Mouse (Mus musculus): ENCODE measurements at regions not wholly inside any gene's neighbourhood (a gene's known extent, or its start where the extent isn't known, plus 50 kb on each side); places are given as distances from the start of the nearest gene placed in this dataset.
A peak's percentile ranks its signal among the peaks of the same experiment; 100 is the strongest.
"Not testable (repeated sequence)": the region's sequence is repeated elsewhere in the genome, so short reads cannot be mapped to it uniquely, and the experiment has no call there.

- 73% methylated on average over 7 of the region's 7 CpGs for WGBS
- no peak for ATAC-seq (ENCODE audit: low FRiP score, low read depth)
Measured at GRCm38 (mm10) chr13:115751271-115751670, 558.2 kb downstream of the Isl1 start.

GRCm38 (mm10) chr13:115742080-115742479 lies 567.4 kb downstream of the Isl1 start:
- WGBS: 94% methylated on average over 1 of the region's 1 CpGs
- not testable (repeated sequence) for H3K27me3 ChIP-seq, H3K36me3 ChIP-seq

More at GRCm38 (mm10) chr13:115751271-115751670, 558.2 kb downstream of the Isl1 start:
- Histone ChIP-seq H3K4me2 (no peak overlapping the region), H3K27ac (replicated peaks) (no peak overlapping the region), H3K4me3 (no peak overlapping the region), H3K36me3 (no peaks in the 10 kb centered on the region), H3K9ac (no peak overlapping the region), H3K27me3 (no peaks in the 10 kb centered on the region), H3K4me1 (replicated peaks) (no peaks in the 10 kb centered on the region), H3K9me3 (no peaks in the 10 kb centered on the region)

DNA sequence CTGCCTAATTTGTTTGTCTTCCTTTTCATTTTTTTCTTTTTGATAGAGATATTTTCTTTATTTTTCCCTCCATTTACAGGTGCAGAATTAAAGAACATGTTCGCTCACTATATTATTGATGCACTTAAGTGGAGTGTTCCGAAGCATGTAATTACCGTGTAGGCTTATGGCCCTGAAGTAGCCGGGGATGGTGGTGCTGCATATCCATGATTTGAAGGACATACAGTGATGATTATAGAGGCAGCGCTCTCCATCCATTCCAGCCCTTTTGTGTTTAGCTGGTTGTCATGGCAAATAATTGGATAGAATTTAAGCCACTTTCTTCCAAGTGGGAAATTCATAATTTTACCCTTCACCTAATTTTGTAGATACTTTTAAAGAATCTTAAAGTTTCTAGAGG lies 581.5 kb downstream of the Isl1 start:
- Histone ChIP-seq H3K9ac (no peak overlapping the region), H3K9me3 (no peaks in the 10 kb centered on the region), H3K27ac (replicated peaks) (no peak overlapping the region), H3K4me2 (no peak overlapping the region), H3K4me1 (replicated peaks) (no peaks in the 10 kb centered on the region), H3K4me3 (no peak overlapping the region), H3K36me3 (no peaks in the 10 kb centered on the region), H3K27me3 (no peaks in the 10 kb centered on the region)
- WGBS: 68% methylated on average over 5 of the region's 5 CpGs
- no peak for ATAC-seq (ENCODE audit: low FRiP score, low read depth)

More at GRCm38 (mm10) chr13:115742080-115742479, 567.4 kb downstream of the Isl1 start:
- ATAC-seq (ENCODE audit: low FRiP score, low read depth); H3K4me3 ChIP-seq; H3K9ac ChIP-seq; H3K27ac ChIP-seq (replicated peaks); H3K9me3 ChIP-seq; H3K4me2 ChIP-seq; H3K4me1 ChIP-seq (replicated peaks): not testable (repeated sequence)

DNA sequence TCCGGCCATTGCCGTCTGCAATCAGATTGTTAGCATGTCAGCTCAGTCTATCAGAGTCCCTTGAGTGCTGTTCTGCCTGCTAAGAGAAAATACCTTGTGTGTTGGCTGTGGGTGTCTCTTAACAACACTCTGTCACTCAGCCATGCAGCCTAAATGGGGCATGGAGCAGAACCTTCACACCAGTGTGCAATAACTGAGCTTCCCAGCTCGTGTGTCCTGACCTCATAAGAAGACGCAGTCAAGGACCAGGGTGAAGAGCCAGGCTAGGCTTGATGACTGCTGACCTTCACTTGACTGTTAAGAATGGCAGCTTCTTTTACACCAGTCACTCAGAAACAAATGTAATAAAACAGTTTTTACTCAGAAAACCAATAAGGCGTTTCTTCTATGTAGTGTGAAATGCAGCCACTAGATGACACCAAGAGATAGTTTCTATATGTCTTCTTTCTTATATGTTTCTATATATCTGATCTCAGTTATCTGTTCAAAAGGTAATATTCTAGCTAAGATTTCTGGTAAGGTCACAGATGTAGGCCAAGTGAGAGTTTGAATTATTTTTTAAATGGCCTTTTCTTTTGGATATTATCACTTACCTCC lies 584.0 kb downstream of the Isl1 start:
- 59% methylated on average over 5 of the region's 5 CpGs for WGBS

GRCm38 (mm10) chr13:115719276-115719675 lies 590.2 kb downstream of the Isl1 start:
- Histone ChIP-seq H3K27me3 (no peaks in the 10 kb centered on the region), H3K9me3 (no peaks in the 10 kb centered on the region), H3K4me1 (replicated peaks) (no peaks in the 10 kb centered on the region), H3K4me3 (no peak overlapping the region), H3K27ac (replicated peaks) (no peak overlapping the region), H3K4me2 (no peak overlapping the region), H3K36me3 (no peaks in the 10 kb centered on the region), H3K9ac (no peak overlapping the region)
- 85% methylated on average over 2 of the region's 2 CpGs for WGBS
- no peak for ATAC-seq (ENCODE audit: low FRiP score, low read depth)

More for the DNA sequence above, 584.0 kb downstream of the Isl1 start:
- Histone ChIP-seq H3K27me3 (no peaks in the 10 kb centered on the region), H3K9ac (no peak overlapping the region), H3K36me3 (no peaks in the 10 kb centered on the region), H3K4me2 (no peak overlapping the region), H3K27ac (replicated peaks) (no peak overlapping the region), H3K4me3 (no peak overlapping the region), H3K9me3 (no peaks in the 10 kb centered on the region), H3K4me1 (replicated peaks) (no peaks in the 10 kb centered on the region)
- ATAC-seq (ENCODE audit: low FRiP score, low read depth): no peak

DNA sequence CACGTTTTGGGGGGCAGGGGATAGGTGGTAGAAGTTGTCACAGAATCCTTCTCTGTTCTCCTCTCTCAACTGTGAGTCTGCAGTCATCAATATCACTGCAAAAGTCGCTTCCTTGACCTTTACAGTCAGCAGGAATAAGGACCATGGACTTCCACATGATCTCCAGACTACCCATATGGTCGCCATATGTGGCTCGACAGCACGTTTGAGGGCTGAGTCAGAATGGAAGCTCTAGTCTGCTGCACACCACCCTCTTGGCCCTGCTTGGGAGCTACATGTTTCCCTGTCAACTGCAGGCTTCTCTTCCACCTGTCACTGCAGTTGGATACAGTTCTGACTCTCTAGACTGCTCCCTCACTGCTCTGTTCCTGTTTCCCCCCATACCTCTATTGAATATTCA lies 590.6 kb downstream of the Isl1 start:
- Histone ChIP-seq H3K4me3 (no peak overlapping the region), H3K27ac (replicated peaks) (no peak overlapping the region), H3K27me3 (no peaks in the 10 kb centered on the region), H3K36me3 (no peaks in the 10 kb centered on the region), H3K4me1 (replicated peaks) (no peaks in the 10 kb centered on the region), H3K9ac (no peak overlapping the region), H3K9me3 (no peaks in the 10 kb centered on the region), H3K4me2 (no peak overlapping the region)
- ATAC-seq (ENCODE audit: low FRiP score, low read depth): no peak
- 76% methylated on average over 5 of the region's 5 CpGs for WGBS

DNA sequence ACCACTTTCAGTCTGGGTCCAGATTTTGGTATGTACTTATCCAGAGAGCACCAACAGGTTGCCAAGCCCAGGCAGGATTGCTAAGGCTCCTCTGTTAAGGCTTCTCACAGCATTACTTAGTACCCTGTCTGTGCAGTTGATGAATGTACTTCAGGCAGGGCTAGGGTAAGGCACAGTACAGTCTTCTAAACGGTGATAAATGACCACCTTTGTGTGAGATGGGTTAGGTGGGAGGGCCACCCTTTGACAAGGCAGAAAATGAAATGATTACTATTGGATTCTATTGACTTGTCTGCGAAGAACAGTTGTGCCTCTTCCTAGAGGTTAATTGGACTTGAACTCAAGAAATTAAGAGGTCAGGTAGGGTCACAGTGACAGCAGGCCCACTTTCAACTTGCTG lies 594.4 kb upstream of the Itga1 start:
- H3K27me3 ChIP-seq: peaks cover 48% of the 10 kb centered on the region
- H3K36me3 ChIP-seq: no peaks in the 10 kb centered on the region
- no peaks in the 10 kb centered on the region for H3K9me3 ChIP-seq
- H3K9ac ChIP-seq: no peak overlapping the region
- ATAC-seq (ENCODE audit: low FRiP score, low read depth): no peak
- H3K4me3 ChIP-seq: no peak overlapping the region
- no peak overlapping the region for H3K4me2 ChIP-seq
- H3K4me1 ChIP-seq (replicated peaks): no peaks in the 10 kb centered on the region
- WGBS: 40% methylated on average over 2 of the region's 2 CpGs
- H3K27ac ChIP-seq (replicated peaks): no peak overlapping the region

DNA sequence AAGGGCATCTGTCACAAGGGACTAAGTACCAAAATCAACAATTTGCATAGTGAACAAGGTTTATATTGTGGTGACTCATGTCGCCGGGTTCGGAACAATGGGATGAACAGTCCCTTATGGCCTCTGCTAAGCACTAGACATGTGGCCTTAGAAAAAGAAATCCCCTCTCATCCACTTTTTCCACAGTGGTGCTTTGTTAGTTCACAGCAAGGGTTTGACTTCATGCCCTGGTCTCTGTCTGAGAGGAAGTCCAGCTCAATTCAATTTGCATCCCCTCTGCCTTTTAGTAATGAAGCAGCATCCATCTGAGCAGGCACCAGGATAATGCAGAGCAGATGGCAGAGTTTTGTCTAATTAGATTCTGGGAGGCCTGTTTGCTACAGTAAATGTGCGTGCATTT lies 585.7 kb upstream of the Itga1 start:
- Histone ChIP-seq H3K27me3 (peaks cover 50% of the 10 kb centered on the region), H3K9me3 (no peaks in the 10 kb centered on the region), H3K9ac (no peak overlapping the region), H3K36me3 (no peaks in the 10 kb centered on the region), H3K4me1 (replicated peaks) (0 out of 2 replicates have a peak, but pooled peaks cover 3% of the 10 kb centered on the region), H3K4me2 (no peak overlapping the region), H3K4me3 (no peak overlapping the region), H3K27ac (replicated peaks) (no peak overlapping the region)
- peak; percentile 90 for ATAC-seq (ENCODE audit: low FRiP score, low read depth)
- WGBS: 7% methylated on average over 4 of the region's 4 CpGs

DNA sequence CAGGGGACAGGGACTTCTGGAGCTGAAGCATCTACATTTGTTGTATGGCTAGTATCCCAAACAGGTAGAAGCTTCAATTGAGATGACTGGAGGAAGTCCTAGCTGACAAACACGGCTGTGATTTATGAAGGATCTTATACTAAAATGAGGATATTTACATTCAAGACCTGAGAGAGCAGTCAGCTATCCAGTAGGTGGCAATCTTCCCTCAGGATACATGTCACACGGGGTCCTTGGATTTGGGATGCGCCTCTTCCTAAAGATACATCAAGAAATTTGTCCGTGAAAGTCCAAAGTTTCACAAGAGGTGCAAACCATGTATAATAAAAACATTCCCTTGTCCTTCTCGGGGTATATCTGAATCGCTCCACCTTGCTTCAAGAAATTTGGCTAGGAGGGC lies 577.8 kb upstream of the Itga1 start:
- WGBS: 45% methylated on average over 6 of the region's 6 CpGs
- Histone ChIP-seq H3K27ac (replicated peaks) (no peak overlapping the region), H3K4me3 (no peak overlapping the region), H3K9me3 (no peaks in the 10 kb centered on the region), H3K27me3 (peaks cover 52% of the 10 kb centered on the region), H3K4me2 (no peak overlapping the region), H3K4me1 (replicated peaks) (no peaks in the 10 kb centered on the region), H3K36me3 (no peaks in the 10 kb centered on the region), H3K9ac (no peak overlapping the region)
- ATAC-seq (ENCODE audit: low FRiP score, low read depth): no peak

DNA sequence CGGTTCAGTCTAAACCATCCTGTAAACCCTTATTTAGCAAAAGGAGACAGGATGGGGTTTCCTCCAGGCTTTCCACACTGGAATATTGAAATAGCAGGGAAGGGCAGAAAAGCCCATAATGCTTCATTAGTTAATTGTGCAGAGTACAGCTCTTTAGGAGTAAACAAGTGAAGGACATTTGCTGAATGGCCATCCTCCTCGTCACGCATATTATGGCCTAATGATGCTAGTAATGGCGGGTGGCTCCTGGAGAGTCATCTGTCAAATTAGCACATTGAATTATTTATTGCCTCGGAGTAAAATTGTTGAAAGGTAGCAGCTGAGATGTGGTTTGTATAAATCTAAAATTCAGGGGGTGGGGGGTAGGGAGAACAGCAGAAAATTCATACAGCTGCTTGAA lies 575.1 kb upstream of the Itga1 start:
- ATAC-seq (ENCODE audit: low FRiP score, low read depth): no peak
- Histone ChIP-seq H3K4me3 (no peak overlapping the region), H3K36me3 (no peaks in the 10 kb centered on the region), H3K27me3 (peaks cover 41% of the 10 kb centered on the region), H3K4me2 (no peak overlapping the region), H3K9me3 (no peaks in the 10 kb centered on the region), H3K9ac (no peak overlapping the region), H3K4me1 (replicated peaks) (0 out of 2 replicates have a peak, but pooled peaks cover 3% of the 10 kb centered on the region), H3K27ac (replicated peaks) (no peak overlapping the region)
- 31% methylated on average over 5 of the region's 5 CpGs for WGBS

DNA sequence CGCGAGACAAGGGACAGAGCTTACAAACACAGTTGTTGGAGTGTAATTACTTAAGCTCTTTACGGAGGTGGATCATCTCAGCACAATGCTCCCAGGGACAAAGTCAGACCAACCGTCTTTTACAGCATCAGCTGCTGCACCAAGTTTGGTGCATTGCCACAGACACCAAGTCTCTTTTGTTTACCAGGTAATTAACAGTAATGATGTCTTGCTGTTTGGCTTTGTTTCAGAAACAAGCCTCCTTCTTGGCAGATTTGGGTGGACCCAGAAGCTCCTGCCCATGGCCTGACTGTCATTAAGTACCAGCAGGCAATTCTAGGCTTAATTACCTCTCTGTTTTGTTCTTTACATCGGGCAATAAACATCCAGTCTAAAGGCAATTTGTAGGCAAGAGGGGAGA lies 572.0 kb upstream of the Itga1 start:
- Histone ChIP-seq H3K4me1 (replicated peaks) (0 out of 2 replicates have a peak, but pooled peaks cover 3% of the 10 kb centered on the region), H3K9me3 (no peaks in the 10 kb centered on the region), H3K27me3 (peaks cover 16% of the 10 kb centered on the region), H3K27ac (replicated peaks) (no peak overlapping the region), H3K9ac (no peak overlapping the region), H3K4me2 (no peak overlapping the region), H3K36me3 (no peaks in the 10 kb centered on the region), H3K4me3 (no peak overlapping the region)
- ATAC-seq (ENCODE audit: low FRiP score, low read depth): no peak
- 23% methylated on average over 5 of the region's 5 CpGs for WGBS

- no peak for ATAC-seq (ENCODE audit: low FRiP score, low read depth)
- no peak overlapping the region for H3K4me2 ChIP-seq
- H3K4me3 ChIP-seq: no peak overlapping the region
- no peak overlapping the region for H3K27ac ChIP-seq (replicated peaks)
- no peak overlapping the region for H3K9ac ChIP-seq
- WGBS: 91% methylated on average over 7 of the region's 7 CpGs
- no peaks in the 10 kb centered on the region for H3K36me3 ChIP-seq
- 0 out of 2 replicates have a peak, but pooled peaks cover 3% of the 10 kb centered on the region for H3K4me1 ChIP-seq (replicated peaks)
- peaks cover 9% of the 10 kb centered on the region; the same call in 1 of the 2 replicates for H3K27me3 ChIP-seq
- no peaks in the 10 kb centered on the region for H3K9me3 ChIP-seq
Measured at GRCm38 (mm10) chr13:115671685-115672084, 569.9 kb upstream of the Itga1 start.

- no peak overlapping the region for H3K4me2 ChIP-seq
- no peak overlapping the region for H3K4me3 ChIP-seq
- H3K27ac ChIP-seq (replicated peaks): no peak overlapping the region
- WGBS: 41% methylated on average over 3 of the region's 3 CpGs
- no peaks in the 10 kb centered on the region for H3K36me3 ChIP-seq
- no peaks in the 10 kb centered on the region for H3K9me3 ChIP-seq
- H3K9ac ChIP-seq: no peak overlapping the region
- 0 out of 2 replicates have a peak, but pooled peaks cover 2% of the 10 kb centered on the region for H3K27me3 ChIP-seq
- ATAC-seq (ENCODE audit: low FRiP score, low read depth): no peak
- 0 out of 2 replicates have a peak, but pooled peaks cover 3% of the 10 kb centered on the region for H3K4me1 ChIP-seq (replicated peaks)
Measured at GRCm38 (mm10) chr13:115669516-115669915, 567.8 kb upstream of the Itga1 start.
